Mouse (Mus musculus) layer of hippocampus, postnatal 14 days (tissue): ENCODE data around the gene Ezh1. TPM values are rescaled to one million over a fixed set of nuclear protein-coding genes. Genes with fewer than 3 reads are reported as not detected.

Source experiments
- DNase-seq, 2 experiments: peaks; one replicate each; pipeline ENCODE4 v3.0.0; 2021 to 2022; ENCODE audit warnings: low spot score in 2 of 2, mixed read lengths in 1 of 2
- total RNA-seq, 2 experiments: library from RNA; stranded (reverse); gene quantifications; 2 replicates each; pipeline ENCODE4 v1.2.3; 2021

The Ezh1 gene
- total RNA-seq, 2 experiments from 2014 or later = 38.2 to 40.0 TPM

GRCm38 (mm10) chr11:101216936-101217335, 9.3 kb downstream of the Ezh1 start:
- no peak for DNase-seq

GRCm38 (mm10) chr11:101211970-101212369, 14.3 kb downstream of the Ezh1 start:
- peak in 1 of 2 experiments; percentile 85 for DNase-seq

GRCm38 (mm10) chr11:101200986-101201385, 25.3 kb downstream of the Ezh1 start:
- DNase-seq = peak in 1 of 2 experiments; percentile 69

DNA sequence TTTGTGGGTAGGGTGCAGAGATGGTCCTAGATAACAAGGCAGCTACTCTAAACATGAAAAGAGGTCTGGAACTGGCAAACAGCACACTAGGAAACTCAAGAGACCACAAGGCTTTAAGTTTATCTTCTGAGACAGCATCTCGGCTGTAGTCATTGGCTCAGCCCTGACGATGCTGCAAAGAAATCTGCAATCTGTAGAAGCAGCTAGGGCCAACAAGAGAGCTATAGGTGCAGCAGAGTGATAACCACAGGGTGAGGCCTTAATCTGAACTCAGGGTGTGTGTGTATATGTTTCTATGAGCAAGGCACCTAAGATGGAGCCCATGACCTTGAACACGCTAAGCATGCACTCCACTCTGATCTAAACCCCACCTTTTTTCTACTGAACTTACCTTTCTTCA, 26.7 kb downstream of the Ezh1 start:
- no peak for DNase-seq

- DNase-seq = no peak
Observed at GRCm38 (mm10) chr11:101196175-101196574, 30.1 kb downstream of the Ezh1 start.

- no peak for DNase-seq
Observed at GRCm38 (mm10) chr11:101195571-101195970, 30.7 kb downstream of the Ezh1 start.

GRCm38 (mm10) chr11:101195101-101195500, 31.2 kb downstream of the Ezh1 start:
- DNase-seq = no peak

DNA sequence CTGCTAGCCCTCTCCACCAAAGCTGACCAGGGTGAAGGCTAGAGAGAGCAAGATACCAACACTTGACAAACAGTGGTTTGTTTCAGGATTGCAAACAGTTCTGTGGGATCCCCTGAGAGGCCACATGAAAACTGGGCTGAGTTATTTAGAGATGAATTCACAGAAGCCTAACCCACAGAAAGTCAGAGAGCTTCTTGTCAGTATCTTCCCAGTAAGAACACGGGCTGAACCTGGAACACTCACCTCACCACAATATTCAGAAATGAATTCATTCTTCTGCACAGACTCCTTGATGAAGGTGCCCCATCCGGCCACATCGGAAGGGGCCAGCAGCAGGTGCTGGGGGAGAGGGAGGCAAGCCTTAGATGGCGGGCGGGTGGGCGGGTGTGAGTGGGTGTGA, 31.6 kb downstream of the Ezh1 start:
- DNase-seq = no peak

DNA sequence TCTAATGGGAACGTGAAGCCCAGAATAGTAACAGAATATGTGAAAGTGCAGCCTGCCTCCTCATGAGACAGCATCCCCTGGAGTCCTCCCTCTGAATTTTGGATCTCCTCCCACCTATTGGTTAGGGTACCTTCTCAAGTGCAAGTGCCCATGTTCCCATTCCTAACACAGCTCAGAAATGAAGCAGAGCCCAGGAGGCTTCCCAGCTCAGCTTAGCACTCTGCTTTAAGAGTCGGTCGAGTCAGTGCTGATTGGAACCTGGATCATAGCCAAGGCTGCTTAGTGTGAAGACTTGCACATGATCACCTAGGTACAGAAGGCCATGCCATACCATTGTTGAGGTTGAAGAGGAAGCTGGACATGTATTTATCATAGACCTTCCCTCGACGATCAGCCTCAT, 32.1 kb downstream of the Ezh1 start:
- DNase-seq = no peak

DNA sequence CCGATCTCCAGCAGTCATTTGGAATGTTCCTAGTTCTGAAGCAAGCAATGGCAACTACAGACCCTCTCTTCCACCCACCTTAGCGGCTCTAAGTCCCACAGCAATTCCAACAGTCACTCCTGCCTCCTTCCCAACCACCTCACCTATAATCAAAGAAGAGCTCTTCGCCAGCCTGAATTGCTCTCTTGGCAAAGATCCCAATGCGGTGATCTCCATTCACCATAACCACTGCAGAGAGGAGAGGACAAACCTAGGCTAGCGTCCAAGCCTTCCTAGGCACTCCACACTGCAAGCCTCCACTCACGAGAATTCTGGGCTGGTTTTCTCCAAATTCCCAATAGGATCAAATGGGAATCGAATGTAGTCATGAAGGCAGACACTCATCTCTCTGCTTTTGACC, 33.2 kb downstream of the Ezh1 start:
- no peak for DNase-seq

DNA sequence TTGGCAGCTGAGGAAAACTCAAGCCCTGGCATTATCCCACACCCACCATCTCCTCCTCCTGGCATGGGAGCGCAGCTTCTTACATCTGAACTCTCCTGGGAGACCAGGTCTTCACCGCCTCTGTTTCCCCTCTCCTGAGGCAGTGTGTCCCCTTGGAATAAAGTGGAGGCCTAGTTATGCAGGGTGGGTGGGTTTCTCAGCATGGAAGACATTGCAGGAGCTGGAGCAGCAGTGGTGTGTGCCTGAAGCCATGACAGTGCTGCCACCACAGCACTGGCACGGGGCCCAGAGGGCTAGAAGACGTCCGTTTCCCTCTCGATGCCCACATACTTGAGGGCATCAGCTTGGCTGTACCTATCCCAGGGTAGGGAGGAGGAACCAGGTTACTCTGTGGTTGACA, 33.6 kb downstream of the Ezh1 start:
- no peak for DNase-seq

GRCm38 (mm10) chr11:101191919-101192470, 34.3 kb downstream of the Ezh1 start:
- no peak for DNase-seq

DNA sequence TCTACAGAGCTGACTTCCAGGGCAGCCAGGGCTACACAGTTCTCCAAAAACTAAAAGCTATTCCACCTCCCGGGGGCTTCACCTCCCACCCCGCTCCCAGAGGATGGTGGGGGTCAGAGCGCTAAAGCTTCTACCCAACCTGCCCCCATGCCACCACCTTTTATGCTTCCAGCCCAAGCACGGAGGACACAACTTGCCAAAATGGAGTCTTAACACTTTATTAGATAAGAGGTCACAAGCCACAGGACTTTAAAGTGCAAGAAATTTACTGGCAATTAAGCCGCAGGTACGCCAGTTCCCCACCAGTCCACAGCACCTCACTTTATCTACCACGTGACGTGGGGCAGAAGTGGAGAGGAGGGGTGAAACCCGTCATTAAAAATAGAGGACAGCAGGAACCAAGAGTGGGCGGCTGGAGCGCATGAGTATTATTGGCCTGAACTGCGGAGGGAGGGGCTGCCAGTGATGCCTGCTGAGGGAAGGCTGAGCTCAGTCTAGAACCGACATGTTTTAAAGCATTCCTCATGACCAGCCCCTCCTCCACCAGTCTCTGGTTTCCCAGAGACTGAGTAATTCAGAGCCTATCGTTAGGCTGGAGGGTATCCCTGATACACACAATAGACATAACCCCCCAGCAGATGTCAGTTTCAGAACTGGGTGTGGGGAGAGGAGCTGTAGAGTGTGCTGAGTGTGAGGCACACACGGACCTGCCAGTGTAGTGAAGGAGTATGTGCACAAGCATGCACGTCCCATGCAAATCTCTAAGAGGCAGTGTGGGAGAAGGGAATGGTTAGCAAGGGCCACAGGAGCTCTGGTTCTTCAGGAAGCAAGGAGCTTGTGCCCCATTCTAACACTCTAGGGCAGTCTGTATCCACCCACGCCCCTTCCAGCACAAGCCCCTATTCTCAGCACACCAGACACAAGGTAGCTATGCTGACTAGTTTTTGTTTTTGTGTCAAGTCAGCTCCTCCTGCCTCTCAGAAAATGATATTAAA, 35.1 kb downstream of the Ezh1 start:
- DNase-seq = no peak

- no peak for DNase-seq
Observed at GRCm38 (mm10) chr11:101190181-101190912, 35.9 kb downstream of the Ezh1 start.

DNA sequence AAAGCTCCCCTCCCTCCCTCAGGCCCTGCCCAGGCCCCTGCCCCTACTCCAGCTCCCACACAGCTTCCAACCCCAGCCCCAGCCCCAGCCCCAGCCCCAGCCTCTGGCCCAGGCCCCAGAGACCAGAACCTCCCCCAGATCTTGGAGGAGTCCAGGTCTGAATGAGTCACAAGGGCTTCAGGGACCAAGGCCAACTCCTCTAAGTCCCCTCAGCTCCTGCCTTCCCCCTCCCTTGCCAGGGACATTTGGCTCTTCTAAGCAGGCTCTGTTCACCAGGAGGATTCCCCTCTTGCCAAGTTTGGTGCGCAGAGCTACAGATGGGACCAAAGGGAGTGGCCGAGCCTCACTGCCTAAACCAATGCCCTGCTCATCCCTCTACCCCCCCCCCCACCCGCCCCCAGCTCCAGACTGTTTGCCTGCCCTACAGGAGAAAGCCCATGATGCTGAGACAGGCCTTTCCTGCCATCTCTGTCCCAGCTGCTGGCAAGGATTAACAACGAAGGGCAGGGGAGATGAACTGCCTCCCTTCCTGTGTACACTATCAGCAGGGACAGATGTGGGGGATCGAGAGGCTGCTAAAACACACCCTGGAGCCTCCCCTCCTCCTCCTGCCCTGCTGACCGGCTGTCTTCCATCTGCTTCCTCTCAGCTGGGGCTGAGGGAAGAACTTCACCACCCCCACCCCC, 36.6 kb downstream of the Ezh1 start:
- peak; percentile 54 to 73 for DNase-seq

DNA sequence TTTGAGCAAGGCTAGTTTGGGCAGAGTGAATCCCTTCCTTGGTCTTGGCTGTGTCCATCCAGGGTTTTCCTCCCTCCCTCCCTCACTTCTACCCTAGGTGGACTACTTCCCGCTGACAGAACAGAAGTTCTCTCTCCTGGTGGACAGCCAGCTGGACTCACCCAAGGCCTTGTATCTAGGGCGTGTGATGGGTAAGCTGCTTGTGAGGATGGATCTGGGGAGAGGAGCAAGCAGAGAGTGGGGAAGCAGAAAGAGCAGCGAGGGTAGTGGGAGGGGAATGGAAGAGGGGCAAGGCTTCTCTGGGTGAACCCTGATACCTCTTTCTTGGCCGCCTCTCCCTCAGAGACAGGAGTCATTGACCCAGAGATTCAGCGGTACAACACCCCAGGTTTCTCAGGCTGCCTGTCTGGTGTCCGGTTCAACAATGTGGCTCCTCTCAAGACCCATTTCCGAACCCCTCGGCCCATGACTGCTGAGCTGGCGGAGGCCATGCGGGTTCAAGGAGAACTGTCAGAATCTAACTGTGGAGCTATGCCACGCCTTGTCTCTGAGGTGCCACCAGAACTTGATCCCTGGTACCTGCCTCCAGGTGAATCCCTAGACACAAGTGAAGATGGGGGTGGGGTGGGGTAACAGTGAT, 38.0 kb downstream of the Ezh1 start:
- no peak for DNase-seq

DNA sequence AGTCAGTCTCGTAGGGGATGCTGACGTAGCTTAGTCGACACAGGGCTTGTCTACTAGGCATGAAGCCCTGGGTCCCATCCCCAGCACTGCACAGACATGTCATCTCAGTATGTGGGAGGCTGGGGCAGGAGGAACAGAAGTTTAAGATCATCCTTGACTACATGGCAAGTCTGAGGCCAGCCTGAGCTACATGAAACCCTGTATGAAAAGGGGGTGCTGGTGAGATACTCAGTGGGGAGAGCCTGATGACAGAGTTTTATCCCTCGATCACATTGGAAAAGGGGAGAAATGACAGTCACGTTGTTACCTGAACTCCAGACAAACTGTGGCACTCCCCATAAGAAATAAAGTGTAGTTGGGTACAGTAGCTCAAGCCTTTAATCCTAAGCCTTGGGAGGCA, 38.7 kb downstream of the Ezh1 start:
- no peak for DNase-seq

DNA sequence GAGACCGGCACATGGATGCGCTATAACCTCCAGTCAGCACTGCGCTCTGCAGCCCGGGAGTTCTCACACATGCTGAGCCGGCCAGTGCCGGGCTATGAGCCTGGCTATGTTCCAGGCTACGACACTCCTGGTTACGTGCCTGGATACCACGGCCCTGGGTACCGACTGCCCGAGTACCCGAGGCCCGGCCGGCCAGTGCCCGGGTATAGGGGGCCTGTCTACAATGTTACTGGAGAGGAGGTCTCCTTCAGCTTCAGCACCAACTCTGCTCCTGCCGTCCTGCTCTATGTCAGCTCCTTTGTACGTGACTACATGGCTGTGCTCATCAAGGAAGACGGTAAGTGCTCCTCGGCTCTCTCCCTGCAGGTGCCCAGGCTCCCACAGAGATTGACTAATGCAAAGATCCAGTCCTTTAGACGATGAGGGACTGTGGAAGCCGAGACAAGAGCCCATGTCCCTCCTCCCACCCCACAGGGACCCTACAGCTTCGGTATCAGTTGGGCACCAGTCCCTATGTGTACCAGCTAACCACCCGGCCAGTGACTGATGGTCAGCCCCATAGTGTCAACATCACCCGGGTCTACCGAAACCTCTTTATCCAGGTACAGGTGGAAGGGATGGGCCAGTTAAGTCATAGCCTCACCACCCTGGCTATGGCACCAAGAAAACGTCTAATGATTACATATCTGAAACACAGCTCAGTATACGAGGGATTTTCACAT, 39.6 kb downstream of the Ezh1 start:
- no peak for DNase-seq

DNA sequence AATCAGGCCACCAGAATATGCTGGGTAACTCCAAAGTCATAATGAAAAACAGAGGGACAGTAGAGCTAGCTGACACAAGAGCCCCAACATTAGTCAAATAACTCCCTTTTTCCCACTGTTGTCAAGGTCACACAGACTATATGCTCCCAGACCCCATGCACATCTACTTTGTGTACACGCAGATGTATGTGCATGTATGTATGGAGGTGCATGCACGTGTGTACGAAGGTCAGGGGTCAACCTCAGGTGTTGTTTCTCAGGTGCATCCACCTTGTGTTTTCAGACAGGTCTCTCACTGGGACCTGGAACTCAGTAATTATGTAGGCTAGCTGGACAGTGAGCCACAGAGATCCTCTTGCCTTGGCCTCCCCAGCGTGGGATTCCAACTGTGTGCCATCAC, 40.8 kb downstream of the Ezh1 start:
- no peak for DNase-seq

GRCm38 (mm10) chr11:101184984-101185383, 41.3 kb downstream of the Ezh1 start:
- DNase-seq = no peak
